Mouse (Mus musculus) thymus, adult 2 months (tissue): ENCODE data around the gene Umad1.

ENCODE experiments used
- CTCF ChIP-seq: fragments of 200-500 bp; IDR thresholded peaks from 2 replicates; pipeline ENCODE4 v1.5.1; 2012; ENCODE audit warnings: mild to moderate bottlenecking, control low read depth, low read length, moderate library complexity, borderline replicate concordance; ENCODE audit not compliant: control insufficient read depth, poor library complexity, insufficient read depth; ENCODE audit errors: extremely low read depth
- POLR2A ChIP-seq: fragments of 200-500 bp; IDR thresholded peaks from 2 replicates; pipeline ENCODE4 v1.6.1; 2012; ENCODE audit warnings: mild to moderate bottlenecking, low read length, control low read depth, moderate library complexity; ENCODE audit not compliant: control insufficient read depth, poor library complexity, insufficient read depth; ENCODE audit errors: extremely low read depth

DNA sequence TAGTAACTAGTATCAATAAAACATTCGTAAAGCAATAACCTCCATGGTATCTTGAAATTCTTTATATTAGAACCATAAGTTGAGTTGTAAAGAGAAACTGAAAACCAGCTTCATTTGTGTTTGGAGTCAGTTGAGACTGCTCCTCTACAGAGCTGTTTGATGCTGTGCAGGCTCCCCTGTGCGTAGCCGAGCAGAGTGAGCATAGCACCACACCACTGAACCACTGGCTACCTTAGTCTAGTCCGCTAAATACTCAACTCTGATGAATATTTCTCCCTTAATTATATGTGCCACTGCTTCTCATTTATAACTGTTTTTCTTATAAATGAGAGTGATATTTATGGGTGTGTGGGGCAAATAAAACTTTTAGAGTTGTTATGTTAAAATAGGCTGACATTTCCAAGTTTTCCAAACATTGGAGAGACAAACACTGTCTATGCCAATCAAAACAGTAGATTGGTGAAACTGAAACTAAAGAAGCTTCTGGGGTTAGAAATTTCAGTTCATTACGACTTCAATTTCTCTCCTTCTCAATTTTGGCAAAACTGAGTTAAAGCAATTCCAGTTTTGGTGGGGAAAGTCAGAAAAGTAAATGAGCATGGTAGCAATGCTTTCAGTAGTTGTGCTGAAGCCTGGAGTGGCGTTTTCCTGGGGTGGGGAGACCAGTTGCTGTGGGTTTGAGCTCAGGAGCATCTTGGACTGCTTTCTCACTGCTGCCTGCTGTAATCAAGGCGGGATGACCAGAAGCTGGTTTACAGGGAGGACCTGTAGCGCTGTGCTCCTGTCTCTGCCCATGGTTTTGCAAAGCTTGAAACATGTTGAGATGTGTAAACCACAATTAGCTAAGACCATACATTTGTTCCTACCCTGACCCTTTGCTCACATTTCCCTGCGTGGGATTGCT lies 77.7 kb downstream of the Umad1 start:
- TF ChIP-seq CTCF (no peak), POLR2A (no peak)
